Mouse (Mus musculus) heart, adult 9 months (tissue): ENCODE data around the gene Tgfbr2.

ENCODE experiments used
- DNase-seq, 2 experiments: peaks; one replicate each; pipeline ENCODE4 v3.0.0; 2022; ENCODE audit warnings: low spot score in 2 of 2

Tgfbr2 gene

GRCm38 (mm10) chr9:116193889-116194450 is 18.8 kb upstream of the Tgfbr2 start:
- no peak for DNase-seq

DNA sequence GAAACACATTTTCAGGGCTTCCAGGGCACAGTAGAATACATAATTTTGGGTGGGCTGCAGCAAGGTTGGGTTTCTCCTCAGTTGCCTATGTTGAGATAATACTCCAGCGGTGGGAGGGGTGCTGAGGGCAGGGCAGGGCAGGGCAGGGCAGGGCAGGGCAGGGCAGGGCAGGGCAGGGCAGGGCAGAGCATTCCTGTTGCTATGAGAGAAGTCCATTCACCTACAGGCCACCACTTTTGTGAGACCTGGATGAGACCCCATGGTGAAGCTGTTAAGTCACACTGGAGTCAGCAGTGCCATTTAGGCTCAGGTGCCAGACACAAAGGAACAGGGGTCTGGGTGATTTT is 18.3 kb upstream of the Tgfbr2 start:
- DNase-seq = no peak

- no peak for DNase-seq
Measured at GRCm38 (mm10) chr9:116192826-116193534, 17.8 kb upstream of the Tgfbr2 start.

- DNase-seq = no peak
Measured at GRCm38 (mm10) chr9:116192253-116192652, 17.1 kb upstream of the Tgfbr2 start.

- DNase-seq = no peak
Measured at GRCm38 (mm10) chr9:116189831-116190230, 14.7 kb upstream of the Tgfbr2 start.

- DNase-seq = no peak
Measured at GRCm38 (mm10) chr9:116188952-116189666, 13.9 kb upstream of the Tgfbr2 start.

GRCm38 (mm10) chr9:116187181-116187731 is 12.1 kb upstream of the Tgfbr2 start:
- no peak for DNase-seq

DNA sequence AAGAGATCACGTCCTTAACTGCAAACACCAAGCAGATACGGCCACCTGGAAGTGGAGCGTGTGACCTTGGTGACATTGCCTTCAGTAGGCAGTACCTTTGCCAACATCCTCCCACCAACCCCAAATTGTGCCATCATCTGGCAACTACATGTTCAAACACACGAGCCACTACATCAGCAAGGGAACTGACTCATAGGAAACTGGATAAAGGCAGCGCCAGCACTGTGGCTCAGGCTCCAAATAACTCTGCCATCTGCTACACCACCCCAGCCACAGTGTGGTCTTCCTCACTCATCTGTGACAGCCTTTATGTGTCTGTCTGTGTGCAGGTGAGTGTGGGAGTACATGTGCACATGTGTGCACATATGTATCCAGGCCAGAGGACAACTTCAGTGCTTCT is 9.7 kb upstream of the Tgfbr2 start:
- no peak for DNase-seq

GRCm38 (mm10) chr9:116183035-116183434 is 7.9 kb upstream of the Tgfbr2 start:
- DNase-seq = no peak

GRCm38 (mm10) chr9:116181608-116182007 is 6.4 kb upstream of the Tgfbr2 start:
- DNase-seq = no peak

- peak; percentile 75 to 80 for DNase-seq
Measured at GRCm38 (mm10) chr9:116178151-116178550, 3.0 kb upstream of the Tgfbr2 start.

DNA sequence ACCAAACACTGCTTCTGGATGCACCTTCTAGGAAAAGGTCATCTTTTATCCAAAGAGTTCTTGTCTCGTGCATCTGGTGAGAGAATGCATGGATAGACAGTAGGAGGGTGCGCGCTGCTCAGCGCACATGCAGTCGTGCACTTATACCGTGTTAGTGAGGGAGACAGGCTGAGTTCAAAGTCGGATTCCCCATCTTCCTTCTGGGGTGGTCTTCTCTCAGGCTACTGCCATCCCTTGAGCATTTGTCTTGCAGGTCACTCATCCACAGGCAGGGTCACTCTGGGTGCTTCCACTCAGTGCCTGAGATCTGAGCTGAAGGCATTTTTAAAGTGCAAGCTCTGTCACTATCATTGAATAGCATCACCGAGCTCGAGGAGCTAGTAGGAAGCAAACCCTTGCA is 1.9 kb upstream of the Tgfbr2 start:
- DNase-seq = no peak

DNA sequence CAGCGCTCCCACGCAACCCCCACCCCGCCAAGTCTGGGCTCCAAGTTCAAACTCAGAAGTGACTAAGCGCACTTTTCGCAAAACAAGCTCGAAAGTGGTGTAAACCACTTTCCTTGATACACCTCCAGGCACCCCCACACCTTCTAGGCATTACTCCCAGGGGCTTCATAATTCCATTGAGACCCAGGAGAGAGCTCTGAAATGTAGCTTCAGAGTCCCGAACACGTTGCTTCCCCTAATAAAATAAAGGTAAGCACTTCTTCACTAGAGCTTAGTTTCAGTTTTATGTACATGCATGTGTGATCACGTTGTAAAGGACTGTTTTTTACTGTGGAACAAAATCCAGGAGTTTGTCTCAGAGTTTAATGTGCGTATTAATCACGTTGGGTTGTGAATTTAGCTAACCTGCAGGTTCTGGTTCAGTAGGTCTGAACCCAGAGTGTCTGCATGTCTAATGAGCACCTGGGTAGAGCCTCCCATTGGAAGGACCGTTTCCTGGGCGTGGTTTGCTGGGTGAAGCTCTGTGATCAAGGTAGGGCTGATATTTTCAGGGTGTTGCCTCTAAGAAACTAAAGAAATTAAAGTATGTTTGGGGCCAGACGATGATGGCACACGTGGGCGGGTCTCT is 442 bp upstream of the Tgfbr2 start:
- DNase-seq = peak; percentile 56 to 61

DNA sequence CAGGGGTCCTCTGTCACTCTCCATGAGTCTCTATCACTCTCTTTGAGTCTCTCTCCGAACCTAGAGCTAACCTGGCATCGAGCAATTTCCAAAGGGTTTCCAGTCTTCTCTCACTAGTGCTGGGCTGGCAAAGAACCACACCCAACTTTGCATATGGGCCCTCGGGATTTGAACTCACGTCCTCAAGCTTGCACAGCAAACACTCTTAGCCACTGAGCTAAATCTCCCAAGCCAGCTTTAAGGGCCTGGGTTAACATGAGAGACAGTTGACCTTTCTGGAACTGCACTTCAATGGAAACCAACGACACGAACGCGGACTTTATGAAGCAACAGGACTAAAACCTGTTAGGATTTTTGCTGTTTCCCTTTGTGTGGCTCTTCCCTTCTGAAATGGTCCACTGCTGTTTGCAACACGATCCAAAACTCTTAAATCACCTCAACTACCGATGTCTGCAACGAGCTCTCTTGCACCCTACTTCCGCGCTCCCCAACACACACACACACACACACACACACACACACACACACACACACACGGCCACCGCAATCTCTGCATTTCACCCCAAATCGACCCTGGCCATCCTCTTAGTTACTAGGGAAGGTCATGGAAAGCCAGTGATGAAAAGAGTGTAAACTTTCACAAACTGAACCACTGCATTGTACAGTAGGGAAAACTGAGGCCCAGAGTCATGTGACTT is 1.5 kb downstream of the Tgfbr2 start:
- DNase-seq = no peak

DNA sequence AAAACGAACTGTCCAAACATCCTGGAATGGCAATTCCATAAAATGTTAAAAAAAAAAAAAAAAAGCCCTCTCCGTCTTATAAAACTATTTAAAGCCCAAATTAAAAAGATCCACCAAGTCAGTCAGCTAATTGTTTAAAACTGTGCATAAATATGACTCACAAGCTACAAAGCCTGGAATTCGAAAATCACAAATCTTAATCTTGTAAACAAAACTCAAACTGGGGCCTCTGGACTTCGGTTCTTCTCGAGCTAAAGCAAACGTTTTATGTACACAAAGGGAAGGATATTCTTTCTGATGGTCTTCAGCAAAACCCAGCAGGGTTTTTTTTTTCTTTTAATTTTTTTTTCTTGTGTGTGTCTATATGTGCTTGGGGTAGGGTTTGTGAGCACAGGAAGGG is 2.1 kb downstream of the Tgfbr2 start:
- DNase-seq = no peak

DNA sequence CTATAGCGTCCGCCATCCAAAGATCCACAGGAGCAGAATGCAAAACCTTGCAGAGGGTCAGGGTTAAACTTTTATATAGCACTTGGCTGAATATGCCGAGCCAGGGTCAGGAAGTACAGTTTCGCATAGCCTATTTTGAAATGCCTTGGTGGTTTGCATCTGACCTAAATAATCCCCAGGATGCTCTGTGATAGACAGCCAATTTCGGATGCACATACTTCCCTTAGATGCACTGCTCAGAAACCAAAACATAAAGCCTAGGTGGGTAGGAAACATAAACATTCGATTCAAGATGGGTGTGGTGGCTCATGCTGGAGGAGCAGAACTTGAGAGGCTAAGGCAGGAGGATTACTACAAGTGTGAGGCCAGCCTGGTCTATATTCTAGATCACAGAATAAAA is 6.1 kb downstream of the Tgfbr2 start:
- no peak for DNase-seq

- no peak for DNase-seq
Measured at GRCm38 (mm10) chr9:116167304-116167880, 7.8 kb downstream of the Tgfbr2 start.

- DNase-seq = no peak
Measured at GRCm38 (mm10) chr9:116166363-116166762, 8.8 kb downstream of the Tgfbr2 start.

DNA sequence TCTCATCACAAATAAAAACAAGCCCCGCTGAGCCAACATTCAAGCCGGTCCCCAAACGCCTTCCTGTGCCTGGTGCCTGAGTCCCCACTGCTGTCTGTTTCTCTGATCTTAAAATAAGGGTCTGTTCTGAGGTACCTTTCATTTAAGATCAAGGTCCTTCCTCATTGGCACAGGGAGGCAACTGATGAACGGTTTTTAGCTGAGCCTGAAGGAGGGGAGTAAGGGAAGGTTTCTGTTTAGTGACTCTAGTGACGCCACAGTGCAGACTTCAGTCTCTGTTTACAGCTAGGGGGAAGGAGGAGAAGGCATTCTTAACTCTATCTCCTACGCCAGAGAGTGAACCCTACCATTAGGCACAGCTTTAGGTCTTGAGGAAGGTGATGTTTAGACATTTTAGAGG is 11.3 kb downstream of the Tgfbr2 start:
- no peak for DNase-seq

GRCm38 (mm10) chr9:116162866-116163374 is 12.2 kb downstream of the Tgfbr2 start:
- no peak for DNase-seq

GRCm38 (mm10) chr9:116160860-116161259 is 14.3 kb downstream of the Tgfbr2 start:
- DNase-seq = no peak
